Mouse (Mus musculus) hindbrain, embryonic 12.5 days (tissue): ENCODE results near the gene Ormdl2. TPM values are rescaled to one million over a fixed set of nuclear protein-coding genes. Genes with fewer than 3 reads are reported as not detected.

ENCODE experiments used
- ATAC-seq: fragments of 200-750 bp; cut with Nextera tagmentation; 2 replicates; pipeline ENCODE4 v1.8.0; 2017; ENCODE audit warnings: moderate TSS enrichment; ENCODE audit not compliant: low FRiP score
- H3K27ac ChIP-seq: fragments of 300-500 bp; sonication (generic); 2 replicates; pipeline ENCODE4 v1.5.1; 2016; ENCODE audit warnings: mild to moderate bottlenecking
- H3K27me3 ChIP-seq: fragments of 300-500 bp; sonication (generic); 2 replicates; pipeline ENCODE4 v1.6.1; 2016; ENCODE audit warnings: mild to moderate bottlenecking
- H3K36me3 ChIP-seq: fragments of 300-500 bp; sonication (generic); 2 replicates; pipeline ENCODE4 v1.6.1; 2016; ENCODE audit warnings: mild to moderate bottlenecking
- H3K4me1 ChIP-seq: fragments of 300-500 bp; sonication (generic); 2 replicates; pipeline ENCODE4 v1.6.1; 2016
- H3K4me2 ChIP-seq: fragments of 300-500 bp; sonication (generic); replicated peaks from 2 replicates; pipeline ENCODE4 v1.6.1; 2016; ENCODE audit warnings: mild to moderate bottlenecking
- H3K4me3 ChIP-seq: fragments of 300-500 bp; sonication (generic); 2 replicates; pipeline ENCODE4 v1.5.1; 2016; ENCODE audit warnings: mild to moderate bottlenecking
- H3K9ac ChIP-seq: fragments of 300-500 bp; sonication (generic); 2 replicates; pipeline ENCODE4 v1.6.1; 2016; ENCODE audit warnings: mild to moderate bottlenecking, moderate library complexity
- H3K9me3 ChIP-seq: fragments of 300-500 bp; sonication (generic); replicated peaks from 2 replicates; pipeline ENCODE4 v1.6.1; 2016; ENCODE audit warnings: mild to moderate bottlenecking
- WGBS: fragments of 180-500 bp; shearing (Covaris S2); methylation state at CpG from one replicate; pipeline ENCODE4 v1.1.7; 2016; 5-methylcytosine and 5-hydroxymethylcytosine counted together
- polyA plus RNA-seq: library from polyadenylated mRNA; unstranded; fragments of >200 nt; fragmentation: Nextera tagmentation; extraction: Ambion mirVana; gene quantifications from 2 replicates; pipeline ENCODE4 v1.2.1, GENCODE M21; 2016

Ormdl2 gene
- polyA plus RNA-seq, result 26.3 and 41.4 TPM in 2 replicates

- Histone ChIP-seq H3K4me2 (peak within 1 kb of the TSS; percentile 75), H3K27me3 (no peaks in the 10 kb centered on the region), H3K9ac (peak within 1 kb of the TSS; percentile 77), H3K27ac (peak within 1 kb of the TSS; percentile 62; the same call in 1 of the 2 replicates), H3K4me3 (peak within 1 kb of the TSS; percentile 81), H3K36me3 (peaks cover 42% of the 10 kb centered on the region), H3K9me3 (no peaks in the 10 kb centered on the region), H3K4me1 (peaks cover 18% of the 10 kb centered on the region)
- peak; percentile 100 for ATAC-seq
- under 1% methylated on average over 46 of the region's 46 CpGs for WGBS
Measured at GRCm38 (mm10) chr10:128821358-128822056, at the start of gene Ormdl2. TSS of gene Ormdl2 (minus strand) at chr10:128821645.

DNA sequence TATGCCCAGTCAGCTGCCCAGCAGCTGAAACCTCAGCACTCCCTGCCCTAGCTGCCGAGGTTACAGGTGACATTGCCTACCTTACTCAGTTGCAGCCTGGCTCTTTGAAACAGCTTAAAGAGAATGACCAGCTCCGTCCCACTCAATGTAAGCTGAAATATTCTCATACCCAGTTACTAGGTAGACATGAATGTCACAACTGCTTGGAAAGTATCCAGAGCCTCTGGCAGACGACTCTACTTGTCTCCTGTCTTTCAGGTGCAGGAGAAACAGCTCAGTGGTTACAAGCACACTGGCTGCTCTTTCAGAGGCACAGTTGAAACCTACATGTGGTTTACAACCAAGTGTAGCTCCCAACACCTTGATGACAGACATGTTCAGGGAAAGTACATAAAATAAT is 48.9 kb upstream of the Ormdl2 start:
- Histone ChIP-seq H3K27ac (no peak overlapping the region), H3K9me3 (no peaks in the 10 kb centered on the region), H3K27me3 (no peaks in the 10 kb centered on the region), H3K4me1 (no peaks in the 10 kb centered on the region), H3K4me3 (no peak overlapping the region), H3K4me2 (no peak overlapping the region), H3K9ac (no peak overlapping the region), H3K36me3 (peaks cover 47% of the 10 kb centered on the region)
- 89% methylated on average over 3 of the region's 3 CpGs for WGBS
- ATAC-seq, result no peak

DNA sequence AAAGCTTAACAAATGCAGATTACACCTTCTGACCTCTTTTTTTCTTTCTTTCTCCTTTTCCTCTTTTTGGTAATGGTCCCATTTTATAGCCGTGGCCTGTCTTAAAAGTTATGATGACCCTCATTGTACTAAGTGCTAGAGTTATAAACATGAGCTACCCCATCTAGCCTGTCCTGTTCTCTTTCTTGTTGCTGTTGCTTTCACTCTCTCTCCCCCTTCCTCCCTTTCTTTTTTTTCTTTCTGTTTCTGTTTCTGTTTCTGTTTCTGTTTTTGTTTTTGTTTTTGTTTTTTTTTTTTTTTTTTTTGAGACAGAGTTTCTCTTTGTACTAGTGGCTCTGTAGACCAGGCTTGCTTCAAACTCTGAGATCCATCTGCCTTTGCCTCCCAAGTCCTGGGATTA is 45.1 kb upstream of the Ormdl2 start:
- H3K4me2 ChIP-seq, result no peak overlapping the region
- no peaks in the 10 kb centered on the region for H3K9me3 ChIP-seq
- ATAC-seq, result no peak
- no peak overlapping the region for H3K4me3 ChIP-seq
- H3K27me3 ChIP-seq, result no peaks in the 10 kb centered on the region
- no peak overlapping the region for H3K9ac ChIP-seq
- no peak overlapping the region for H3K27ac ChIP-seq
- WGBS, result 96% methylated on average over 1 of the region's 1 CpGs
- H3K4me1 ChIP-seq, result no peaks in the 10 kb centered on the region
- peaks cover 29% of the 10 kb centered on the region for H3K36me3 ChIP-seq

DNA sequence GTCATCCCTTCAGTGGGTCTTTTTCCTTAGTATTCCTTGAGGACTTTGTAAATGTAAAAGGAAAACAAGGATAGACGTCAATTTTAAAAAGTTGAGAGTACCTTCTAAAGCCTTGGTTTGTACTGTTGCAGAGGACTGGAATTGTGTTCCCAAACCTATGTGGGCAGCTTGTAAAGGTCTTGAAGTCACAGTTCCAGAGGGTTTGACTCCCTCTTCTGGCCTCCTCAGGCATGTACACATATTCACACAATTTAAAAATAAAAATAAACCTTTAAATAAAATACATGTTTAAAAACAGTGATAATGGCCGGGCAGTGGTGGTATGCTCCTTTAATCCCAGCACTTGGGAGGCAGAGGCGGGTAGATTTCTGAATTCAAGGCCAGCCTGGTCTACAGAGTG is 44.6 kb upstream of the Ormdl2 start:
- Histone ChIP-seq H3K27me3 (no peaks in the 10 kb centered on the region), H3K36me3 (peaks cover 25% of the 10 kb centered on the region), H3K27ac (no peak overlapping the region), H3K4me3 (no peak overlapping the region), H3K9ac (no peak overlapping the region), H3K4me2 (no peak overlapping the region), H3K9me3 (no peaks in the 10 kb centered on the region), H3K4me1 (no peaks in the 10 kb centered on the region)
- 86% methylated on average over 3 of the region's 3 CpGs for WGBS
- no peak for ATAC-seq

DNA sequence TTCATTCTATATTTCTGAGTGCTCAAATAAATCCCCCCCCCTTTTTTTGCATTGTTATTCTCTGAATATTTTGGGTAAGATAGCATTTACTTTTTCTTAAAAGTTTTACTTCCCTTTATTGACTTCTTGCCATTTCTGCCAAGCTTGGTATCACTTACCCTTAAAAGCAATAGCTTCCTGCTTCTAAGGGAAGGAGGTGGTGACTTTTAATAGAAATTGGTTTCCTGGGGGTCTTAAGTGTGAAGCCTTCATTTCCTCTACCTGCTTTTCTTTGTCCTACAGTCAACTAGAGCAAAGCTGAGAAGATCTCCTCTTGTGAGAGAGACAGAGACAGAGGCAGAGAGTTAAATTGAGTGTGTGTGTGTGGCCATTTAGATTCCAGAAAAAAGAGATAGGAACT is 39.7 kb upstream of the Ormdl2 start:
- H3K4me2 ChIP-seq, result no peak overlapping the region
- no peak overlapping the region for H3K9ac ChIP-seq
- no peaks in the 10 kb centered on the region for H3K9me3 ChIP-seq
- peaks cover 31% of the 10 kb centered on the region for H3K36me3 ChIP-seq
- no peaks in the 10 kb centered on the region for H3K27me3 ChIP-seq
- ATAC-seq, result no peak
- H3K27ac ChIP-seq, result no peak overlapping the region
- no peak overlapping the region for H3K4me3 ChIP-seq
- H3K4me1 ChIP-seq, result no peaks in the 10 kb centered on the region

- 0 out of 2 replicates have a peak, but pooled peaks cover 2% of the 10 kb centered on the region for H3K4me1 ChIP-seq
- no peak overlapping the region for H3K4me3 ChIP-seq
- H3K27ac ChIP-seq, result no peak overlapping the region
- no peak for ATAC-seq
- WGBS, result 75% methylated on average over 3 of the region's 3 CpGs
- H3K4me2 ChIP-seq, result no peak overlapping the region
- peaks cover 44% of the 10 kb centered on the region for H3K36me3 ChIP-seq
- no peaks in the 10 kb centered on the region for H3K9me3 ChIP-seq
- H3K9ac ChIP-seq, result no peak overlapping the region
- H3K27me3 ChIP-seq, result no peaks in the 10 kb centered on the region
Measured at GRCm38 (mm10) chr10:128850339-128850738, 28.9 kb upstream of the Ormdl2 start.

DNA sequence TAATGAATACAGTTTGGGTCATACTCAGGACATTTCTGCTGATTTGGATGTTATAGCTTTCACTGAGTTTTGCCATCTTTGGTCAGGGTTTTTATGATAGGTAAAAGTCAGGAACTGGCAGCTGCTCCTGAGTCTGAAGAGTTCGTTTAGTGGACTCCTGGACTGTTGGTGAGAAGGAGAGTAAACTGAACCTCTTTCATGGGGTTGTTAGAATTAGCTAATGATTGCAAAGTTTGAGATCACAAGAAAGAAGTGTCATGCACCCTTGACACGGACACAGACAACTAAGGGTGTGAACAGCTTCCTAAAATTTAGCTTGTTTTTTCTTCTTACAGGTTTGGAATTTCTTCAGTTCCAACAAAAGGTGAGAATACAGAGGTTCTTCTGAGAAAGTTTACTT is 27.0 kb upstream of the Ormdl2 start:
- 0 out of 2 replicates have a peak, but pooled peaks cover 2% of the 10 kb centered on the region for H3K4me1 ChIP-seq
- H3K4me3 ChIP-seq, result no peak overlapping the region
- no peak overlapping the region for H3K4me2 ChIP-seq
- 80% methylated on average over 2 of the region's 2 CpGs for WGBS
- no peak overlapping the region for H3K27ac ChIP-seq
- H3K36me3 ChIP-seq, result peaks cover 40% of the 10 kb centered on the region
- ATAC-seq, result no peak
- no peak overlapping the region for H3K9ac ChIP-seq
- H3K27me3 ChIP-seq, result no peaks in the 10 kb centered on the region
- no peaks in the 10 kb centered on the region for H3K9me3 ChIP-seq

- H3K36me3 ChIP-seq, result peaks cover 50% of the 10 kb centered on the region
- H3K4me1 ChIP-seq, result 0 out of 2 replicates have a peak, but pooled peaks cover 2% of the 10 kb centered on the region
- H3K9ac ChIP-seq, result no peak overlapping the region
- no peak overlapping the region for H3K4me2 ChIP-seq
- no peaks in the 10 kb centered on the region for H3K27me3 ChIP-seq
- no peak overlapping the region for H3K4me3 ChIP-seq
- no peak overlapping the region for H3K27ac ChIP-seq
- 100% methylated on average over 4 of the region's 4 CpGs for WGBS
- no peaks in the 10 kb centered on the region for H3K9me3 ChIP-seq
- ATAC-seq, result no peak
Measured at GRCm38 (mm10) chr10:128846664-128847063, 25.2 kb upstream of the Ormdl2 start.

- Histone ChIP-seq H3K4me2 (no peak overlapping the region), H3K36me3 (peaks cover 55% of the 10 kb centered on the region), H3K4me1 (0 out of 2 replicates have a peak, but pooled peaks cover 2% of the 10 kb centered on the region), H3K27ac (no peak overlapping the region), H3K9me3 (no peaks in the 10 kb centered on the region), H3K4me3 (no peak overlapping the region), H3K9ac (no peak overlapping the region), H3K27me3 (no peaks in the 10 kb centered on the region)
- WGBS, result 78% methylated on average over 2 of the region's 2 CpGs
- ATAC-seq, result no peak
Measured at GRCm38 (mm10) chr10:128845516-128845915, 24.1 kb upstream of the Ormdl2 start.

GRCm38 (mm10) chr10:128843260-128843659 is 21.8 kb upstream of the Ormdl2 start:
- H3K27me3 ChIP-seq, result no peaks in the 10 kb centered on the region
- H3K4me1 ChIP-seq, result 0 out of 2 replicates have a peak, but pooled peaks cover 2% of the 10 kb centered on the region
- H3K4me2 ChIP-seq, result no peak overlapping the region
- no peak overlapping the region for H3K4me3 ChIP-seq
- no peak for ATAC-seq
- H3K9ac ChIP-seq, result no peak overlapping the region
- no peak overlapping the region for H3K27ac ChIP-seq
- WGBS, result 95% methylated on average over 5 of the region's 5 CpGs
- peaks cover 50% of the 10 kb centered on the region for H3K36me3 ChIP-seq
- no peaks in the 10 kb centered on the region for H3K9me3 ChIP-seq

GRCm38 (mm10) chr10:128840612-128841011 is 19.2 kb upstream of the Ormdl2 start:
- H3K4me2 ChIP-seq, result no peak overlapping the region
- ATAC-seq, result no peak
- no peak overlapping the region for H3K9ac ChIP-seq
- H3K36me3 ChIP-seq, result peaks cover 56% of the 10 kb centered on the region
- H3K27me3 ChIP-seq, result no peaks in the 10 kb centered on the region
- no peak overlapping the region for H3K27ac ChIP-seq
- no peaks in the 10 kb centered on the region for H3K4me1 ChIP-seq
- H3K4me3 ChIP-seq, result no peak overlapping the region
- no peaks in the 10 kb centered on the region for H3K9me3 ChIP-seq

GRCm38 (mm10) chr10:128839434-128839833 is 18.0 kb upstream of the Ormdl2 start:
- Histone ChIP-seq H3K27ac (no peak overlapping the region), H3K9me3 (no peaks in the 10 kb centered on the region), H3K9ac (no peak overlapping the region), H3K27me3 (no peaks in the 10 kb centered on the region), H3K4me3 (no peak overlapping the region), H3K36me3 (peaks cover 65% of the 10 kb centered on the region), H3K4me1 (no peaks in the 10 kb centered on the region), H3K4me2 (no peak overlapping the region)
- no peak for ATAC-seq

DNA sequence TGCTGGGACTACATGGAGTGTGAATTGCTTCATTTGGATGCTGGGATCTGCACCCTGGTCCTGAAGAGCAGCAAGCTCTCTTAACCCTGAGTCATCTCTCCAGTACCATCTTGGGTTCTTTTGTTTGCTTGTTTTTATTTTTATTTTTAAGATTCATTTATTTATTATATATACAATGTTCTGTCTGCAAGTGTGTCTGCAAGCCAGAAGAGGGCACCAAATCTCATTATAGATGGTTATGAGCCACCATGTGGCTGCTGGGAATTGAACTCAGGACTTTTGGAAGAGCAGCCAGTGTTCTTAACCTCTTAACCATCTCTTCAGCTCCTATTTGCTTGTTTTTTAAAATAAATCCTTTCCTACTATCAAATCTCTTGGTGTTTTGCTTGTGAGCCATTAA is 16.0 kb upstream of the Ormdl2 start:
- H3K9ac ChIP-seq, result no peak overlapping the region
- no peak overlapping the region for H3K4me2 ChIP-seq
- no peaks in the 10 kb centered on the region for H3K4me1 ChIP-seq
- ATAC-seq, result no peak
- H3K27me3 ChIP-seq, result no peaks in the 10 kb centered on the region
- H3K4me3 ChIP-seq, result no peak overlapping the region
- no peak overlapping the region for H3K27ac ChIP-seq
- peaks cover 71% of the 10 kb centered on the region for H3K36me3 ChIP-seq
- no peaks in the 10 kb centered on the region for H3K9me3 ChIP-seq
